ENCODE assay signal across 8 mouse cellular contexts in genomic region chr17:26415355-26415865, GRCm38 (mm10). TPM values are rescaled to one million over a fixed set of nuclear protein-coding genes. Genes with fewer than 3 reads are reported as not detected.
DNase-seq lines count a peak whose midpoint lies in the region; ATAC-seq and TF ChIP-seq lines count a peak whose summit lies in the region.

No protein-coding gene starts in this region.

- intact Hi-C loops in left cerebral cortex, postnatal 4 days (cut with DNase I) = no loop called here

- WGBS in forebrain, embryonic 15.5 days = under 1% methylated on average over 27 of the region's 27 CpGs
- 3% methylated on average over 27 of the region's 27 CpGs for WGBS in limb, embryonic 10.5 days
- under 1% methylated on average over 27 of the region's 27 CpGs for WGBS in neural tube, embryonic 15.5 days

- TF ChIP-seq POLR2A in bone marrow macrophage, adult 2 months (IDR thresholded peaks at IDR 0.05; ENCODE audit: borderline replicate concordance, low read depth, low read length) = no peak

- peak overlapping the region; percentile 57 for H3K4me3 ChIP-seq in bone marrow macrophage, adult 2 months (ENCODE audit: insufficient read depth, low read length)
- H3K4me3 ChIP-seq in forebrain, embryonic 15.5 days = peak overlapping the region; percentile 85
- peak overlapping the region; percentile 81 for H3K4me3 ChIP-seq in limb, embryonic 10.5 days
- peak overlapping the region; percentile 66 for H3K4me3 ChIP-seq in neural tube, embryonic 15.5 days (replicated peaks)

- H3K4me2 ChIP-seq in forebrain, embryonic 15.5 days (replicated peaks) = peak overlapping the region; percentile 96
- peak overlapping the region; percentile 95 for H3K4me2 ChIP-seq in neural tube, embryonic 15.5 days

- no peak for TF ChIP-seq CTCF in bone marrow macrophage, adult 2 months (IDR thresholded peaks at IDR 0.05; ENCODE audit: low read depth, low read length)

- DNase-seq in left cerebral cortex, postnatal 4 days = peak; percentile 36
- DNase-seq in left cerebral cortex, adult 11 months (ENCODE audit: low spot score) = no peak
- no peak for DNase-seq in limb, embryonic 10.5 days (ENCODE audit: low spot score)
- DNase-seq in gastrocnemius, postnatal 10 days = no peak
- no peak for DNase-seq in thymus, postnatal 14 days

- H3K9me3 ChIP-seq in forebrain, embryonic 15.5 days = no peaks in the 10 kb centered on the region
- H3K9me3 ChIP-seq in limb, embryonic 10.5 days (replicated peaks) = no peaks in the 10 kb centered on the region
- H3K9me3 ChIP-seq in neural tube, embryonic 15.5 days (replicated peaks) = no peaks in the 10 kb centered on the region

- peak overlapping the region; percentile 65 for H3K9ac ChIP-seq in forebrain, embryonic 15.5 days (replicated peaks)
- H3K9ac ChIP-seq in neural tube, embryonic 15.5 days (replicated peaks) = peak overlapping the region; percentile 61

- peaks cover 3% of the 10 kb centered on the region; the same call in 1 of the 2 replicates for H3K4me1 ChIP-seq in bone marrow macrophage, adult 2 months (ENCODE audit: control insufficient read depth, insufficient read depth, low read length)
- peaks cover 16% of the 10 kb centered on the region for H3K4me1 ChIP-seq in forebrain, embryonic 15.5 days
- peaks cover 18% of the 10 kb centered on the region for H3K4me1 ChIP-seq in limb, embryonic 10.5 days
- H3K4me1 ChIP-seq in neural tube, embryonic 15.5 days = peaks cover 22% of the 10 kb centered on the region

- H3K36me3 ChIP-seq in forebrain, embryonic 15.5 days = no peaks in the 10 kb centered on the region
- H3K36me3 ChIP-seq in limb, embryonic 10.5 days = no peaks in the 10 kb centered on the region
- H3K36me3 ChIP-seq in neural tube, embryonic 15.5 days = no peaks in the 10 kb centered on the region

- H3K27ac ChIP-seq in bone marrow macrophage, adult 2 months (ENCODE audit: insufficient read depth, low read depth, low read length) = no peak overlapping the region
- H3K27ac ChIP-seq in forebrain, embryonic 15.5 days (replicated peaks) = peak overlapping the region; percentile 29
- peak overlapping the region; percentile 83 for H3K27ac ChIP-seq in limb, embryonic 10.5 days
- peak overlapping the region; percentile 64 for H3K27ac ChIP-seq in neural tube, embryonic 15.5 days (replicated peaks)

- ATAC-seq in forebrain, embryonic 15.5 days (replicated peaks) = 0 out of 2 replicates have a peak, but pooled peaks have one; percentile 8
- ATAC-seq in neural tube, embryonic 15.5 days (ENCODE audit: low FRiP score) = peak; percentile 33; the same call in 1 of the 2 replicates

- H3K27me3 ChIP-seq in forebrain, embryonic 15.5 days = 0 out of 2 replicates have a peak, but pooled peaks cover 1% of the 10 kb centered on the region
- H3K27me3 ChIP-seq in limb, embryonic 10.5 days (ENCODE audit: low read depth, poor library complexity, severe bottlenecking) = peaks cover 87% of the 10 kb centered on the region
- H3K27me3 ChIP-seq in neural tube, embryonic 15.5 days (replicated peaks) = peaks cover 35% of the 10 kb centered on the region

RNA-seq across cellular contexts. Expression of gene Neurl1b, which starts 0.8 kb away (rescaled TPM):
- total RNA-seq in left cerebral cortex, postnatal 4 days (2021) = 10 to 100 TPM; 85.3 to 88.4 TPM
- 6.6 and 7.9 TPM in 2 replicates for polyA plus RNA-seq in bone marrow macrophage, adult 2 months (2012; ENCODE audit: insufficient read depth, insufficient read length, missing spikeins)
- 2.7 and 2.9 TPM in 2 replicates for polyA plus RNA-seq in forebrain, embryonic 15.5 days (2015; fragmentation: Nextera tagmentation; extraction: Ambion mirVana)
- polyA plus RNA-seq in limb, embryonic 10.5 days (2016; fragmentation: Nextera tagmentation; extraction: Ambion mirVana) = 0.05 and 0.10 TPM in 2 replicates
- polyA plus RNA-seq in neural tube, embryonic 15.5 days (2015; fragmentation: Nextera tagmentation; extraction: Ambion mirVana) = 1.3 and 1.8 TPM in 2 replicates
- total RNA-seq in gastrocnemius, postnatal 10 days (2021) = 10 to 100 TPM; 11.6 to 12.7 TPM
